Mouse (Mus musculus) heart, embryonic 13.5 days (tissue): ENCODE data around the gene Cacybp. TPM values are rescaled to one million over a fixed set of nuclear protein-coding genes. Genes with fewer than 3 reads are reported as not detected.

Experiments used
- ATAC-seq: fragments of 200-750 bp; cut with Nextera tagmentation; 2 replicates; pipeline ENCODE4 v1.8.0; 2017; ENCODE audit warnings: moderate TSS enrichment; ENCODE audit not compliant: insufficient number of reproducible peaks, low FRiP score, low TSS enrichment; ENCODE audit errors: extremely low read depth
- H3K27ac ChIP-seq: fragments of 300-500 bp; sonication (generic); replicated peaks from 2 replicates; pipeline ENCODE4 v1.5.1; 2015; ENCODE audit warnings: moderate library complexity, mild to moderate bottlenecking, inconsistent platforms
- H3K27me3 ChIP-seq: fragments of 300-500 bp; sonication (generic); replicated peaks from 2 replicates; pipeline ENCODE4 v1.6.1; 2015; ENCODE audit warnings: mild to moderate bottlenecking, inconsistent platforms
- H3K36me3 ChIP-seq: fragments of 300-500 bp; sonication (generic); 2 replicates; pipeline ENCODE4 v1.6.1; 2015; ENCODE audit warnings: mild to moderate bottlenecking, inconsistent platforms
- H3K4me1 ChIP-seq: fragments of 300-500 bp; sonication (generic); 2 replicates; pipeline ENCODE4 v1.6.1; 2015; ENCODE audit warnings: inconsistent platforms
- H3K4me2 ChIP-seq: fragments of 300-500 bp; sonication (generic); 2 replicates; pipeline ENCODE4 v1.6.1; 2015; ENCODE audit warnings: inconsistent platforms, mild to moderate bottlenecking, moderate library complexity
- H3K4me3 ChIP-seq: fragments of 300-500 bp; sonication (generic); 2 replicates; pipeline ENCODE4 v1.5.1; 2015; ENCODE audit warnings: moderate library complexity, mild to moderate bottlenecking, inconsistent platforms
- H3K9ac ChIP-seq: fragments of 300-500 bp; sonication (generic); 2 replicates; pipeline ENCODE4 v1.6.1; 2015; ENCODE audit warnings: inconsistent platforms, mild to moderate bottlenecking, moderate library complexity
- H3K9me3 ChIP-seq: fragments of 300-500 bp; sonication (generic); 2 replicates; pipeline ENCODE4 v1.6.1; 2016; ENCODE audit warnings: inconsistent platforms
- WGBS: fragments of 180-500 bp; shearing (Covaris S2); methylation state at CpG from one replicate; pipeline ENCODE4 v1.1.7; 2015; ENCODE audit warnings: mixed read lengths; 5-methylcytosine and 5-hydroxymethylcytosine counted together
- polyA plus RNA-seq: library from polyadenylated mRNA; unstranded; fragments of >200 nt; fragmentation: Nextera tagmentation; extraction: Ambion mirVana; gene quantifications from 2 replicates; pipeline ENCODE4 v1.2.1, GENCODE M21; 2015

Cacybp gene
- polyA plus RNA-seq, 1 experiment from 2014 or later: 150 TPM

- H3K9ac ChIP-seq: no peak overlapping the region
- WGBS: 87% methylated on average over 7 of the region's 7 CpGs
- no peaks in the 10 kb centered on the region for H3K36me3 ChIP-seq
- no peak overlapping the region for H3K27ac ChIP-seq
- no peak for ATAC-seq
- no peaks in the 10 kb centered on the region for H3K9me3 ChIP-seq
- peaks cover 27% of the 10 kb centered on the region for H3K4me1 ChIP-seq
- H3K4me2 ChIP-seq: peak overlapping the region; percentile 74; the same call in 1 of the 2 replicates
- H3K27me3 ChIP-seq: no peaks in the 10 kb centered on the region
- peak overlapping the region; percentile 92; the same call in 1 of the 2 replicates for H3K4me3 ChIP-seq
Measured at GRCm38 (mm10) chr1:160214171-160214570, 1.5 kb upstream of the Cacybp start.

GRCm38 (mm10) chr1:160212123-160212691, 468 bp downstream of the Cacybp start:
- peak overlapping the region; percentile 92 for H3K4me3 ChIP-seq
- H3K9ac ChIP-seq: peak overlapping the region; percentile 96
- H3K4me1 ChIP-seq: peaks cover 27% of the 10 kb centered on the region
- H3K4me2 ChIP-seq: peak overlapping the region; percentile 74
- WGBS: 0% methylated on average over 44 of the region's 45 CpGs
- peaks cover 11% of the 10 kb centered on the region for H3K36me3 ChIP-seq
- H3K27ac ChIP-seq: peak overlapping the region; percentile 97
- H3K9me3 ChIP-seq: no peaks in the 10 kb centered on the region
- peak; percentile 61 for ATAC-seq
- no peaks in the 10 kb centered on the region for H3K27me3 ChIP-seq

DNA sequence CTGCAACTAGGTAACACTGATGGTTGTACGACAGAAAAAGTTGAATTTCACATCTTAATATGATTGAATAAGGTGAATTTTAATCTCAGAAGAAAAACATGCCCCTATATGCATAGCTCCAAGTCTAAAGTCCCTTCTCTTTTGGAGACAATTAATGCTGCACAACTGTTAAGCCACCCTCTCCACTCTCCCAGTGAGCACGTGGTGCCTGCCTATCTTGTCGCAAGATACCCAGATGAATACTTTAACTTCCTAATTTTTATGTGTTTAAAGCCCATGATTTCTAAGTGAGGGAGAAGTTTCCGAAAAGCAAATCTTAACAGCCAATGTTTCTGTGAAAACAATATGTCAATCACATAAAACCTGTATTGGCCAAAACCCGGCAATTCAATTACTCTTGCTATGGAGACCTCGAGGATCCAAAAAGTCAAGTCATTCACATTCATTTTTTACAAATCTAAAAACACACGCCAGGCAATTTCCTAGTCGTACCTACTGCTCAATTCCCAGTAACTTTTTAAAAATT, 1.0 kb downstream of the Cacybp start:
- H3K9ac ChIP-seq: peak overlapping the region; percentile 96
- no peaks in the 10 kb centered on the region for H3K9me3 ChIP-seq
- ATAC-seq: no peak
- no peaks in the 10 kb centered on the region for H3K27me3 ChIP-seq
- 1% methylated on average over 8 of the region's 8 CpGs for WGBS
- H3K27ac ChIP-seq: peak overlapping the region; percentile 97
- peaks cover 16% of the 10 kb centered on the region for H3K36me3 ChIP-seq
- peaks cover 27% of the 10 kb centered on the region for H3K4me1 ChIP-seq
- peak overlapping the region; percentile 92 for H3K4me3 ChIP-seq
- peak overlapping the region; percentile 74 for H3K4me2 ChIP-seq

- Histone ChIP-seq H3K27ac (no peak overlapping the region), H3K9me3 (no peaks in the 10 kb centered on the region), H3K4me3 (peak overlapping the region; percentile 92), H3K27me3 (no peaks in the 10 kb centered on the region), H3K4me1 (peaks cover 27% of the 10 kb centered on the region), H3K36me3 (peaks cover 27% of the 10 kb centered on the region), H3K4me2 (peak overlapping the region; percentile 74), H3K9ac (peak overlapping the region; percentile 96; the same call in 1 of the 2 replicates)
- WGBS: 52% methylated on average over 3 of the region's 3 CpGs
- ATAC-seq: no peak
Measured at GRCm38 (mm10) chr1:160210566-160210965, 2.1 kb downstream of the Cacybp start.

- Histone ChIP-seq H3K4me3 (no peak overlapping the region), H3K9me3 (no peaks in the 10 kb centered on the region), H3K4me1 (peaks cover 27% of the 10 kb centered on the region), H3K27ac (no peak overlapping the region), H3K9ac (no peak overlapping the region), H3K4me2 (no peak overlapping the region), H3K36me3 (peaks cover 34% of the 10 kb centered on the region), H3K27me3 (no peaks in the 10 kb centered on the region)
- ATAC-seq: no peak
- WGBS: 83% methylated on average over 2 of the region's 2 CpGs
Measured at GRCm38 (mm10) chr1:160209844-160210243, 2.8 kb downstream of the Cacybp start.

- peaks cover 76% of the 10 kb centered on the region for H3K36me3 ChIP-seq
- no peak overlapping the region for H3K27ac ChIP-seq
- peaks cover 7% of the 10 kb centered on the region for H3K4me1 ChIP-seq
- H3K4me3 ChIP-seq: no peak overlapping the region
- no peak overlapping the region for H3K9ac ChIP-seq
- no peaks in the 10 kb centered on the region for H3K9me3 ChIP-seq
- H3K4me2 ChIP-seq: no peak overlapping the region
- no peaks in the 10 kb centered on the region for H3K27me3 ChIP-seq
- no peak for ATAC-seq
Measured at GRCm38 (mm10) chr1:160205486-160205885, 7.2 kb downstream of the Cacybp start.

DNA sequence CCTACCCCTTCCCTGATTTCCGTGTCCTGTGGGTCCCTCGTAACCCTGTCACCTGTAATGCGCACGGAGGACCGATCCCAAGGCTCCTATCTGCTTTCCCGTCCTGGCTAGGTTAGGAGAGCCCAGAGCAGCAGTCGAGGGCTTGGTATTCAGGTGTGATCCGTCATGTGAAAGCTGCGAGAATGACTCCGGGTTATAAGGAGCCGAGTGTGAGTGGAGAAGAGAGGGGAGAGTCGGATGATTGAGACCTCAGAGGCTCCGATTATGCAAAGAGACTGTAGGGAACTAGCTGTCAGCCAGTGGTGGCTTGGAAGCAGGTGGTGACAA, 17.4 kb downstream of the Cacybp start:
- ATAC-seq: peak; percentile 11; the same call in 1 of the 2 replicates

DNA sequence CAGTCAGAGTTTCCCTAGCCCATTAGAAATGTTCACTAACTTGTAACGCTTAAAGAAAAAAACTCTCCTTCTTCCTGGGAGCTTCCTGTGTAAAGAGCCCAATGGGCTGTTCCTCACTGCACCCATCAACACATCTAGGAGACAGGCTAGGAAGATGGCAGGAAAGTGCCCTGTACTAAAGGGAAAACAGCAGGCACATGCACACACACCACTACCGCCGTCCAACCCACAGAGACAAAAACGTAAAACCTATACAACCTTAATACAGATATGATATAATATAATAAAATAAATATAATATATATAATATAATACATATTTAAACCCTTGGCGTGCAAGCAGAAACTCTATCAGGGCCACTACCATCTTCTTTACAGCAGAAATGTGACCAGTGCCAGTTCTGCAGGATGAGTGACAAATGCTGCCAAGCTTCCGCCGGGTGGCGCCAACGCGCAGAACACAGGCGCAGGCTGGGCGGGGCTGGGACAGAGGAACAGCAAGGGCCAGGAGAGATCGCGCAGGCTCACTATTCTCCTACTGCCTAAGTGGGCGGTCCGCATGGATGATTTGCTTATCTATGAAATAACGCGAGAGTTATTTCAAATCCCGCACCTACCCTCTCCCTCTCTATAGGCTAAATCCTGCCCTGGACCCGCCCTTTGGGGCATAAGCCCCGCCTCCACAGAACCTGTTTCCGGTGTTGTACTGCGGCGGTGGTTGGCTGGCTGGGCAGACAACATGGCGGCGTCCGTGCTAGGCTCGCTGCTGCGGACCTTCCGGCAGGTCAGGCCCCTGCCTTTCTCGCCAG, 17.9 kb downstream of the Cacybp start, which contains the start of gene Mrps14:
Gene Mrps14, plus strand, starts transcription at position 687 of the 808 bp plus-strand sequence.
- Histone ChIP-seq H3K9me3 (no peaks in the 10 kb centered on the region), H3K4me3 (peak within 1 kb of the TSS; percentile 72), H3K4me1 (peaks cover 16% of the 10 kb centered on the region), H3K4me2 (peak within 1 kb of the TSS; percentile 91), H3K27me3 (no peaks in the 10 kb centered on the region), H3K36me3 (peaks cover 26% of the 10 kb centered on the region), H3K27ac (peak within 1 kb of the TSS; percentile 78), H3K9ac (peak within 1 kb of the TSS; percentile 87)
- peak; percentile 100 for ATAC-seq
- WGBS: 7% methylated on average over 31 of the region's 31 CpGs

More for the DNA sequence above, 17.4 kb downstream of the Cacybp start:
- peak overlapping the region; percentile 91 for H3K4me2 ChIP-seq
- H3K4me3 ChIP-seq: peak overlapping the region; percentile 72
- H3K4me1 ChIP-seq: peaks cover 16% of the 10 kb centered on the region
- H3K36me3 ChIP-seq: peaks cover 31% of the 10 kb centered on the region
- H3K9ac ChIP-seq: peak overlapping the region; percentile 87
- 0% methylated on average over 13 of the region's 13 CpGs for WGBS
- no peaks in the 10 kb centered on the region for H3K9me3 ChIP-seq
- no peaks in the 10 kb centered on the region for H3K27me3 ChIP-seq
- H3K27ac ChIP-seq: peak overlapping the region; percentile 78

- H3K9me3 ChIP-seq: no peaks in the 10 kb centered on the region
- no peak overlapping the region for H3K4me2 ChIP-seq
- 0 out of 2 replicates have a peak, but pooled peaks cover 4% of the 10 kb centered on the region for H3K27me3 ChIP-seq
- H3K4me3 ChIP-seq: no peak overlapping the region
- H3K36me3 ChIP-seq: no peaks in the 10 kb centered on the region
- H3K9ac ChIP-seq: no peak overlapping the region
- 15% methylated on average over 5 of the region's 5 CpGs for WGBS
- H3K4me1 ChIP-seq: no peaks in the 10 kb centered on the region
- no peak for ATAC-seq
- H3K27ac ChIP-seq: no peak overlapping the region
Measured at GRCm38 (mm10) chr1:160184506-160184905, 28.2 kb downstream of the Cacybp start.

GRCm38 (mm10) chr1:160181216-160181615, 31.5 kb downstream of the Cacybp start:
- no peak overlapping the region for H3K27ac ChIP-seq
- H3K9me3 ChIP-seq: no peaks in the 10 kb centered on the region
- H3K4me3 ChIP-seq: no peak overlapping the region
- H3K4me2 ChIP-seq: no peak overlapping the region
- H3K4me1 ChIP-seq: no peaks in the 10 kb centered on the region
- no peak for ATAC-seq
- no peaks in the 10 kb centered on the region for H3K27me3 ChIP-seq
- H3K36me3 ChIP-seq: no peaks in the 10 kb centered on the region
- H3K9ac ChIP-seq: no peak overlapping the region
- 53% methylated on average over 4 of the region's 4 CpGs for WGBS

DNA sequence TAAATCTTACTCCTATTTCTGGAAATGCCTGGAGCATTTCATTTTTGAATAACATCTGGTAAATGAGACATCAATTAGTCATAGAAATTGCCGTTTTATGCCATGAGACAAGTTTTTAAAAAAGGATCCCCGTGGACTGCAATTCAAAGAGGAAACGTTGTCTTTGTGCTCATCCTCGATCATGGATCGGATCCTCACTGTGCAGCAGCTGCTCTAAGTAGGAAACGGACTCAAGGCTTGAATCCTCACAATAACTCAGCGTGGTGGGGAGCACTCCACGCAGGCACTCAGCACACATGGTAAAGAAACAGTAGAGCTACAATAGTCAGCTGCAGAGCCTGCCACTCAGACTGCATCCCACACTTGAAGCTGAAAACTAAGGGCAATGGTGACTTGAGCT, 35.8 kb downstream of the Cacybp start:
- Histone ChIP-seq H3K27ac (no peak overlapping the region), H3K9ac (no peak overlapping the region), H3K4me2 (no peak overlapping the region), H3K4me3 (no peak overlapping the region), H3K27me3 (no peaks in the 10 kb centered on the region), H3K9me3 (no peaks in the 10 kb centered on the region), H3K36me3 (no peaks in the 10 kb centered on the region), H3K4me1 (no peaks in the 10 kb centered on the region)
- no peak for ATAC-seq
- 78% methylated on average over 8 of the region's 8 CpGs for WGBS
